Mouse (Mus musculus) spleen, adult 18-20 months (tissue): ENCODE data around the gene Acvr1c.
A peak's percentile ranks its signal among the peaks of the same experiment; 100 is the strongest.

ENCODE experiments used
- DNase-seq, 2 experiments: peaks; one replicate each; pipeline ENCODE4 v3.0.0; 2022; ENCODE audit warnings: mixed read lengths in 2 of 2

Gene Acvr1c

GRCm38 (mm10) chr2:58282259-58282910 lies 75.3 kb downstream of the Acvr1c start:
- peak; percentile 47 to 68 for DNase-seq

GRCm38 (mm10) chr2:58281046-58281445 lies 76.6 kb downstream of the Acvr1c start:
- DNase-seq: no peak

- DNase-seq: no peak
These were observed 78.5 kb downstream of the Acvr1c start for GRCm38 (mm10) chr2:58279163-58279562.

- DNase-seq: no peak
These were observed 81.2 kb downstream of the Acvr1c start for GRCm38 (mm10) chr2:58276454-58276853.

GRCm38 (mm10) chr2:58240639-58241038 lies 117.1 kb downstream of the Acvr1c start:
- no peak for DNase-seq

- no peak for DNase-seq
These were observed 120.2 kb downstream of the Acvr1c start for GRCm38 (mm10) chr2:58237487-58237886.
